Mouse (Mus musculus): Measurements from ENCODE around the gene Gm10974. TPM values are rescaled to one million over a fixed set of nuclear protein-coding genes. Genes with fewer than 3 reads are reported as not detected.

Gm10974 gene
- total and polyA plus RNA-seq, 3 experiments: not detected

GRCm38 (mm10) chr7:66365411-66365810, 294 bp upstream of the Gm10974 start:
- no peaks in the 10 kb centered on the region for H3K36me3 ChIP-seq (replicated peaks)

GRCm38 (mm10) chr7:66369071-66369933, 3.6 kb downstream of the Gm10974 start:
- no peak overlapping the region for H3K4me3 ChIP-seq (ENCODE audit: low read depth, low read length)
- H3K27me3 ChIP-seq (ENCODE audit: insufficient read depth, low read length): no peaks in the 10 kb centered on the region
- H3K4me1 ChIP-seq (ENCODE audit: insufficient read depth, low read depth, low read length): no peaks in the 10 kb centered on the region
- no peaks in the 10 kb centered on the region for H3K9me3 ChIP-seq (replicated peaks)
- TF ChIP-seq POLR2AphosphoS5 (IDR thresholded peaks at IDR 0.05; ENCODE audit: insufficient replicate concordance, low read depth, low read length) (no peak), CTCF (IDR thresholded peaks at IDR 0.05; ENCODE audit: low read depth, low read length) (no peak), GATA1 (IDR thresholded peaks at IDR 0.05; ENCODE audit: borderline replicate concordance, low read length) (no peak), TAL1 (conservative IDR thresholded peaks at IDR 0.05; ENCODE audit: low read depth, low read length) (no peak), GATA2 (IDR thresholded peaks at IDR 0.05; ENCODE audit: borderline replicate concordance, low read depth, low read length) (no peak)
- DNase-seq (ENCODE audit: low spot score): no peak
- ATAC-seq (ENCODE audit: extremely low read depth, insufficient number of reproducible peaks, low FRiP score, poor library complexity, severe bottlenecking): no peak
- H3K36me3 ChIP-seq (replicated peaks): no peaks in the 10 kb centered on the region

More at GRCm38 (mm10) chr7:66365411-66365810, 294 bp upstream of the Gm10974 start:
- H3K9me3 ChIP-seq (replicated peaks): peaks cover 16% of the 10 kb centered on the region
- ATAC-seq (ENCODE audit: extremely low read depth, insufficient number of reproducible peaks, low FRiP score, poor library complexity, severe bottlenecking) (no peak), DNase-seq (ENCODE audit: low spot score) (no peak)
- no peak overlapping the region for H3K4me3 ChIP-seq (ENCODE audit: low read depth, low read length)
- peaks cover 2% of the 10 kb centered on the region; the same call in 1 of the 2 replicates for H3K27me3 ChIP-seq (ENCODE audit: insufficient read depth, low read length)
- TF ChIP-seq GATA1 (IDR thresholded peaks at IDR 0.05; ENCODE audit: borderline replicate concordance, low read length) (no peak), POLR2AphosphoS5 (IDR thresholded peaks at IDR 0.05; ENCODE audit: insufficient replicate concordance, low read depth, low read length) (no peak), TAL1 (conservative IDR thresholded peaks at IDR 0.05; ENCODE audit: low read depth, low read length) (no peak), CTCF (IDR thresholded peaks at IDR 0.05; ENCODE audit: low read depth, low read length) (no peak), GATA2 (IDR thresholded peaks at IDR 0.05; ENCODE audit: borderline replicate concordance, low read depth, low read length) (no peak)
- H3K4me1 ChIP-seq (ENCODE audit: insufficient read depth, low read depth, low read length): no peaks in the 10 kb centered on the region

DNA sequence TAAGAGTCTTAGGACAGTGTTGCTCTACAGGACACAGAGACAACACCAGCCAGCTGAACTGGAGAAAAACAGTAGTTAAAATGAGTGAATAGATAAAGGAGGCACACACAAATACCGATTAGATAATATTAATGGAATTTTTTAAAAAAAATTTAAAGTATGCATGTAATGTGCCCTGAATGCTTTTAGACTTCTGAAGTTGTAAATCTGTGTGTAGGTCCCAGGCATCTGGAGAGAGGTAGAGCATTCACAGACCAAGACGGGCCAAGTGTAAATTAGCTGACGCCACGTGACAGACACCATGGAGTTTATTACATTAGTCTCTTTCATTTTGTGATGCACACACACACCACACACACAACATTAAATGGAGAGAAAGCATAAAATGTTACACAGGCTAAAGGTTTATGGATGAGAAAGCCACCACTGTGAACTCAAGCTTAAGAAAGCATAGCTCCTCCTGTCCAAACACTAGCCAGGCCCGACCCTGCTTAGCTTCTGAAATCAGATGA, 4.3 kb downstream of the Gm10974 start:
- H3K27me3 ChIP-seq (ENCODE audit: insufficient read depth, low read length): no peaks in the 10 kb centered on the region
- no peaks in the 10 kb centered on the region for H3K9me3 ChIP-seq (replicated peaks)
- ATAC-seq (ENCODE audit: extremely low read depth, insufficient number of reproducible peaks, low FRiP score, poor library complexity, severe bottlenecking) (no peak), DNase-seq (ENCODE audit: low spot score) (no peak)
- H3K36me3 ChIP-seq (replicated peaks): no peaks in the 10 kb centered on the region
- TF ChIP-seq CTCF (IDR thresholded peaks at IDR 0.05; ENCODE audit: low read depth, low read length) (no peak), TAL1 (conservative IDR thresholded peaks at IDR 0.05; ENCODE audit: low read depth, low read length) (no peak), GATA1 (IDR thresholded peaks at IDR 0.05; ENCODE audit: borderline replicate concordance, low read length) (no peak), POLR2AphosphoS5 (IDR thresholded peaks at IDR 0.05; ENCODE audit: insufficient replicate concordance, low read depth, low read length) (no peak), GATA2 (IDR thresholded peaks at IDR 0.05; ENCODE audit: borderline replicate concordance, low read depth, low read length) (no peak)
- H3K4me3 ChIP-seq (ENCODE audit: low read depth, low read length): no peak overlapping the region
- H3K4me1 ChIP-seq (ENCODE audit: insufficient read depth, low read depth, low read length): no peaks in the 10 kb centered on the region

DNA sequence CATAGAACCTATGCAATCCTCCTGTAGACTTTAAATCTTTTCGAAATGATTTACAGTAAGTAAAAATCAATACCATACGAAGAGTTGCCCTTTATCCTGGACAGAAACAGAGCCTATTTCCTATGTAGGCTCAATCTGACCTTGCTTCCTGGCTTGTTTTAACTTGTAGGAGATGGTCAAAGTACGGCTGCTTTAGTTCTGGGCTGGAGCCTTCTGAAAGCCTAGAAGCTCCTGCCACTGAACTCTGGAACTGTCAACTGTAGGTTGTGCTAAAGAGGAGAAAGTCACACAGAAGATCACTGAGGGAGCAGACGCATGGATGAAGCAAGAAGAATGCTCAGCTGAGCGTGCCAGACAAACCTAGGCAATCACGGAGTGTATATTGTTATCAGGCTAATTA, 5.3 kb downstream of the Gm10974 start:
- H3K4me3 ChIP-seq (ENCODE audit: low read depth, low read length): no peak overlapping the region
- ATAC-seq (ENCODE audit: extremely low read depth, insufficient number of reproducible peaks, low FRiP score, poor library complexity, severe bottlenecking): no peak
- no peak for DNase-seq (ENCODE audit: low spot score)
- TF ChIP-seq POLR2AphosphoS5 (IDR thresholded peaks at IDR 0.05; ENCODE audit: insufficient replicate concordance, low read depth, low read length): no peak
- TF ChIP-seq TAL1 (conservative IDR thresholded peaks at IDR 0.05; ENCODE audit: low read depth, low read length): no peak
- TF ChIP-seq GATA1 (IDR thresholded peaks at IDR 0.05; ENCODE audit: borderline replicate concordance, low read length): no peak
- TF ChIP-seq CTCF (IDR thresholded peaks at IDR 0.05; ENCODE audit: low read depth, low read length): no peak
- no peak for TF ChIP-seq GATA2 (IDR thresholded peaks at IDR 0.05; ENCODE audit: borderline replicate concordance, low read depth, low read length)
- H3K27me3 ChIP-seq (ENCODE audit: insufficient read depth, low read length): no peaks in the 10 kb centered on the region
- H3K9me3 ChIP-seq (replicated peaks): no peaks in the 10 kb centered on the region
- H3K36me3 ChIP-seq (replicated peaks): no peaks in the 10 kb centered on the region
- no peaks in the 10 kb centered on the region for H3K4me1 ChIP-seq (ENCODE audit: insufficient read depth, low read depth, low read length)

- no peak for TF ChIP-seq GATA2 (IDR thresholded peaks at IDR 0.05; ENCODE audit: borderline replicate concordance, low read depth, low read length)
- TF ChIP-seq GATA1 (IDR thresholded peaks at IDR 0.05; ENCODE audit: borderline replicate concordance, low read length): no peak
- no peak for TF ChIP-seq POLR2AphosphoS5 (IDR thresholded peaks at IDR 0.05; ENCODE audit: insufficient replicate concordance, low read depth, low read length)
- no peak for TF ChIP-seq CTCF (IDR thresholded peaks at IDR 0.05; ENCODE audit: low read depth, low read length)
- no peak for TF ChIP-seq TAL1 (conservative IDR thresholded peaks at IDR 0.05; ENCODE audit: low read depth, low read length)
- DNase-seq (ENCODE audit: low spot score) (no peak), ATAC-seq (ENCODE audit: extremely low read depth, insufficient number of reproducible peaks, low FRiP score, poor library complexity, severe bottlenecking) (no peak)
- Histone ChIP-seq H3K4me3 (ENCODE audit: low read depth, low read length) (no peak overlapping the region), H3K36me3 (replicated peaks) (no peaks in the 10 kb centered on the region), H3K27me3 (ENCODE audit: insufficient read depth, low read length) (no peaks in the 10 kb centered on the region), H3K9me3 (replicated peaks) (no peaks in the 10 kb centered on the region), H3K4me1 (ENCODE audit: insufficient read depth, low read depth, low read length) (no peaks in the 10 kb centered on the region)
Observed at GRCm38 (mm10) chr7:66373391-66373790, 7.7 kb downstream of the Gm10974 start.

- H3K9me3 ChIP-seq (replicated peaks): no peaks in the 10 kb centered on the region
- DNase-seq (ENCODE audit: low spot score): no peak
- H3K36me3 ChIP-seq (replicated peaks): no peaks in the 10 kb centered on the region
- TF ChIP-seq GATA2 (IDR thresholded peaks at IDR 0.05; ENCODE audit: borderline replicate concordance, low read depth, low read length) (no peak), GATA1 (IDR thresholded peaks at IDR 0.05; ENCODE audit: borderline replicate concordance, low read length) (no peak), POLR2AphosphoS5 (IDR thresholded peaks at IDR 0.05; ENCODE audit: insufficient replicate concordance, low read depth, low read length) (no peak), CTCF (IDR thresholded peaks at IDR 0.05; ENCODE audit: low read depth, low read length) (no peak), TAL1 (conservative IDR thresholded peaks at IDR 0.05; ENCODE audit: low read depth, low read length) (no peak)
- H3K4me3 ChIP-seq (ENCODE audit: low read depth, low read length): no peak overlapping the region
- H3K4me1 ChIP-seq (ENCODE audit: insufficient read depth, low read depth, low read length): no peaks in the 10 kb centered on the region
- no peaks in the 10 kb centered on the region for H3K27me3 ChIP-seq (ENCODE audit: insufficient read depth, low read length)
- no peak for ATAC-seq (ENCODE audit: extremely low read depth, insufficient number of reproducible peaks, low FRiP score, poor library complexity, severe bottlenecking)
Observed at GRCm38 (mm10) chr7:66375736-66376135, 10.0 kb downstream of the Gm10974 start.

Data from G1E (cell line).